Mouse (Mus musculus): ENCODE measurements at regions not wholly inside any gene's neighbourhood (a gene's known extent, or its start where the extent isn't known, plus 50 kb on each side); places are given as distances from the start of the nearest gene placed in this dataset.

- H3K27ac ChIP-seq (ENCODE audit: control insufficient read depth, low read depth, low read length), result no peak overlapping the region
- no peak for DNase-seq (ENCODE audit: low read depth, low spot score)
- H3K4me1 ChIP-seq (ENCODE audit: control insufficient read depth in 1 of 2, insufficient read depth in 2 of 2, low read length in 2 of 2), result no peaks in the 10 kb centered on the region
- no peak for TF ChIP-seq CHD1 (IDR thresholded peaks at IDR 0.05; ENCODE audit: low read depth, low read length)
- H3K36me3 ChIP-seq (ENCODE audit: control insufficient read depth in 1 of 2, insufficient read depth in 2 of 2, low read length in 2 of 2), result no peaks in the 10 kb centered on the region
- peaks cover 0 to 3% of the 10 kb centered on the region in 2 experiments; a peak in 3 of 4 replicates for H3K27me3 ChIP-seq (ENCODE audit: control insufficient read depth in 1 of 2, insufficient read depth in 2 of 2, low read length in 2 of 2)
- no peaks in the 10 kb centered on the region for H3K9me3 ChIP-seq (replicated peaks; ENCODE audit: insufficient read depth, low read length)
- no peak overlapping the region for H3K9ac ChIP-seq (ENCODE audit: control insufficient read depth, low read depth, low read length, poor library complexity, severe bottlenecking)
- H3K4me3 ChIP-seq (ENCODE audit: control insufficient read depth in 1 of 2, insufficient read depth in 1 of 2, low read depth in 2 of 2, low read length in 2 of 2), result no peak overlapping the region
- H3K79me2 ChIP-seq (ENCODE audit: control insufficient read depth, insufficient read depth, low read length, poor library complexity), result no peaks in the 10 kb centered on the region
These were observed 156.3 kb downstream of the Mtx2 start for GRCm38 (mm10) chr2:74981856-74982255.

GRCm38 (mm10) chr2:74993802-74994201 is 168.2 kb downstream of the Mtx2 start:
- H3K79me2 ChIP-seq (ENCODE audit: control insufficient read depth, insufficient read depth, low read length, poor library complexity), result no peaks in the 10 kb centered on the region
- TF ChIP-seq ELF1 (IDR thresholded peaks at IDR 0.05; ENCODE audit: low read depth, low read length), result no peak
- TF ChIP-seq KAT2A (conservative IDR thresholded peaks at IDR 0.05; ENCODE audit: low read depth, low read length), result no peak
- no peak for TF ChIP-seq POLR2A (IDR thresholded peaks at IDR 0.05; ENCODE audit: control insufficient read depth in 1 of 2, insufficient read depth in 1 of 2, low read depth in 1 of 2, low read length in 2 of 2, poor library complexity in 1 of 2)
- TF ChIP-seq MAZ (IDR thresholded peaks at IDR 0.05; ENCODE audit: low read depth, low read length), result no peak
- no peak for TF ChIP-seq BHLHE40 (IDR thresholded peaks at IDR 0.05; ENCODE audit: borderline replicate concordance, low read depth, low read length)
- no peak for TF ChIP-seq SMC3 (IDR thresholded peaks at IDR 0.05; ENCODE audit: low read depth, low read length)
- TF ChIP-seq MXI1 (IDR thresholded peaks at IDR 0.05; ENCODE audit: low read depth, low read length), result no peak
- no peak for TF ChIP-seq E2F4 (IDR thresholded peaks at IDR 0.05; ENCODE audit: borderline replicate concordance, low read depth, low read length)
- no peak for TF ChIP-seq MAFK (IDR thresholded peaks at IDR 0.05; ENCODE audit: borderline replicate concordance, low read depth, low read length)
- no peak for TF ChIP-seq GATA1 (IDR thresholded peaks at IDR 0.05; ENCODE audit: low read depth, low read length)
- TF ChIP-seq GABPA (IDR thresholded peaks at IDR 0.05; ENCODE audit: low read depth, low read length), result no peak
- TF ChIP-seq ETS1 (IDR thresholded peaks at IDR 0.05; ENCODE audit: low read depth, low read length), result no peak
- TF ChIP-seq MYB (IDR thresholded peaks at IDR 0.05; ENCODE audit: low read depth, low read length), result no peak
- TF ChIP-seq CHD1 (IDR thresholded peaks at IDR 0.05; ENCODE audit: low read depth, low read length), result no peak
- TF ChIP-seq USF1 (IDR thresholded peaks at IDR 0.05; ENCODE audit: low read depth, low read length), result no peak
- TF ChIP-seq MAX (IDR thresholded peaks at IDR 0.05; ENCODE audit: low read length), result no peak
- no peak for TF ChIP-seq POLR2AphosphoS2 (IDR thresholded peaks at IDR 0.05; ENCODE audit: low read length)
- H3K4me1 ChIP-seq (ENCODE audit: control insufficient read depth in 1 of 2, insufficient read depth in 2 of 2, low read length in 2 of 2), result no peaks in the 10 kb centered on the region
- H3K9me3 ChIP-seq (replicated peaks; ENCODE audit: insufficient read depth, low read length), result no peaks in the 10 kb centered on the region
- H3K27me3 ChIP-seq (ENCODE audit: control insufficient read depth in 1 of 2, insufficient read depth in 2 of 2, low read length in 2 of 2), result peaks cover 0 to 2% of the 10 kb centered on the region in 2 experiments; a peak in 1 of 4 replicates
- DNase-seq (ENCODE audit: low read depth, low spot score), result no peak
- H3K4me3 ChIP-seq (ENCODE audit: control insufficient read depth in 1 of 2, insufficient read depth in 1 of 2, low read depth in 2 of 2, low read length in 2 of 2), result no peak overlapping the region
- H3K27ac ChIP-seq (ENCODE audit: control insufficient read depth, low read depth, low read length), result no peak overlapping the region
- H3K36me3 ChIP-seq (ENCODE audit: control insufficient read depth in 1 of 2, insufficient read depth in 2 of 2, low read length in 2 of 2), result no peaks in the 10 kb centered on the region
- H3K9ac ChIP-seq (ENCODE audit: control insufficient read depth, low read depth, low read length, poor library complexity, severe bottlenecking), result no peak overlapping the region

Data from MEL (cell line).